Mouse (Mus musculus): ENCODE data around the gene Disp2. TPM values are rescaled to one million over a fixed set of nuclear protein-coding genes. Genes with fewer than 3 reads are reported as not detected.

Gene Disp2
- total and polyA plus RNA-seq, 3 experiments: 0.03 to 0.16 TPM; not detected in 1

DNA sequence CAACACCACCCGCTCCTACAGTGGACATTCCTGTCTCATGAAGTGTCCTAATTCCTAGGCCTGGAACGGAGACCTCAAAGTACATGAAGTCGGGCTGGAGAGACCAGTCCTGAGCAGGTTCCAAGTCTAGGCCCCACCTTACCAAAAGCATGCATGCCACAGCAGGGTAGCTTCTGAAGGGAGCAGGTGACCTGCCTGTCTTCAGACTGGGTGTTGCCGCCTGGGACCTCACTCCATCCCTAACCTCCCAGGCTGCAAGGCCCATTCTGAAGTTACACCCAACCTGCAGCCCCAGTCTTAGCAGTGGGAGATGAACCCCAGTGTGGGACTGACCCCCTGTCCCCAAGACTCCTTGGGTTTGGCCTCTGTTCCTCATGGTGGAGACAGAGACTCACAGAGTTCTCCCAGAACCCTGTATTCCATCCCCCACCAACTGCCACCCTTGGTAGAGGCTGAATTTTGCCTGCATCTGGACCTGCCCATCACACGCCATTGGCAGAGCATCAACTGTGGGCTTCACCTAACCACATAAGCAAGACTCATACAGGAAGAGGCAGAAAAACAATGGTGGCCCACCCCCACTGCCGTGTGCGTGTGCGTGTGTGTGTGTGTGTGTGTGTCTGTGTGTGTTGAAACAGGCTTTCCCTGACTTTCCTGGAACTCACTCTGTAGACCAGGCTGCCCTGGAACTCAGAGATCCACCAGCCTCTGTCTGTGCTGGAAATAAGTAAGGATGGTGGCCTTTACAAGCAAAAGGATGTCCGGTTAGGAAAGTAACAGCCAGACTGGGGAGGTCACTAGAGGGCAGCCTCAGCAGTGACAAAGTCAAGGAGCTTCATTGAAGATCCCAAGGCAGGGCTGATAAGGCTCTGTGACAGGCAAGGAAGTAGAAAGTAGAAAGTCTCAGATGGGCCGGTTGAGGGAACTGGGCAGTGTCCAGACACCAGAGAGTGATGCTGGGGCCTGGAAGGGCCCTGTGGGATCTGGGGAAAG is 13.2 kb upstream of the Disp2 start:
- no peak for ATAC-seq (ENCODE audit: extremely low read depth, insufficient number of reproducible peaks, low FRiP score, poor library complexity, severe bottlenecking)
- no peak for TF ChIP-seq GATA1 (IDR thresholded peaks at IDR 0.05; ENCODE audit: borderline replicate concordance, low read length)
- no peak for TF ChIP-seq GATA2 (IDR thresholded peaks at IDR 0.05; ENCODE audit: borderline replicate concordance, low read depth, low read length)
- no peak for TF ChIP-seq CTCF (IDR thresholded peaks at IDR 0.05; ENCODE audit: low read depth, low read length)
- TF ChIP-seq TAL1 (conservative IDR thresholded peaks at IDR 0.05; ENCODE audit: low read depth, low read length): no peak
- Histone ChIP-seq H3K4me3 (ENCODE audit: low read depth, low read length) (no peak overlapping the region), H3K9me3 (replicated peaks) (no peaks in the 10 kb centered on the region), H3K36me3 (replicated peaks) (no peaks in the 10 kb centered on the region), H3K27me3 (ENCODE audit: insufficient read depth, low read length) (peaks cover 59% of the 10 kb centered on the region), H3K4me1 (ENCODE audit: insufficient read depth, low read depth, low read length) (peaks cover 27% of the 10 kb centered on the region)
- no peak for DNase-seq (ENCODE audit: low spot score)

GRCm38 (mm10) chr2:118772158-118772874 is 7.2 kb upstream of the Disp2 start, which contains the start of gene Phgr1:
TSS of gene Phgr1 (plus strand) at chr2:118772769.
- Histone ChIP-seq H3K4me1 (ENCODE audit: insufficient read depth, low read depth, low read length) (no peaks in the 10 kb centered on the region), H3K9me3 (replicated peaks) (no peaks in the 10 kb centered on the region), H3K27me3 (ENCODE audit: insufficient read depth, low read length) (peaks cover 34% of the 10 kb centered on the region), H3K4me3 (ENCODE audit: low read depth, low read length) (no peak within 1 kb of the TSS), H3K36me3 (replicated peaks) (no peaks in the 10 kb centered on the region)
- TF ChIP-seq CTCF (IDR thresholded peaks at IDR 0.05; ENCODE audit: low read depth, low read length) (no peak), POLR2AphosphoS5 (IDR thresholded peaks at IDR 0.05; ENCODE audit: insufficient replicate concordance, low read depth, low read length) (no peak), GATA1 (IDR thresholded peaks at IDR 0.05; ENCODE audit: borderline replicate concordance, low read length) (no peak), GATA2 (IDR thresholded peaks at IDR 0.05; ENCODE audit: borderline replicate concordance, low read depth, low read length) (no peak), TAL1 (conservative IDR thresholded peaks at IDR 0.05; ENCODE audit: low read depth, low read length) (no peak)
- DNase-seq (ENCODE audit: low spot score): no peak
- no peak for ATAC-seq (ENCODE audit: extremely low read depth, insufficient number of reproducible peaks, low FRiP score, poor library complexity, severe bottlenecking)

DNA sequence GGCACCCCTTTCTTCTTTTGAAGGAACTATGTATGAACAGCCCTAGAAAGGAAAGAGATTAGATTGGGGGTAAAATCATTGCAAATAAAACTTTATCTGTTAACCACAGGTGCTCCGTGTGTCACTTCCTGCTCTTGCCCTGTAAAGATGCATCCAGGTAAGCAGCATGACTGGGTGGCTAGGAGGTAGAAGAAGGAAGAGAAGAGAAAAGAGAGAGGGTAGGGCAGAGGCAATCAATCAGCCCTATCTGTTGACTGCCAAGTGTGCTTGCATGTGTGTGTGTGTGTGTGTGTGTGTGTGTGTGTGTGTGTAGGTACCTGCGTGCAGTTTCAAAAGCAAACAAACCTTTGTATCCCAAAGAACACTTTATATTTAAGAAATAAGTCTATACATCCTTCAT is 5.0 kb upstream of the Disp2 start:
- ATAC-seq (ENCODE audit: extremely low read depth, insufficient number of reproducible peaks, low FRiP score, poor library complexity, severe bottlenecking): no peak
- Histone ChIP-seq H3K4me3 (ENCODE audit: low read depth, low read length) (no peak overlapping the region), H3K36me3 (replicated peaks) (no peaks in the 10 kb centered on the region), H3K4me1 (ENCODE audit: insufficient read depth, low read depth, low read length) (peaks cover 2% of the 10 kb centered on the region), H3K9me3 (replicated peaks) (no peaks in the 10 kb centered on the region), H3K27me3 (ENCODE audit: insufficient read depth, low read length) (peaks cover 37% of the 10 kb centered on the region)
- TF ChIP-seq TAL1 (conservative IDR thresholded peaks at IDR 0.05; ENCODE audit: low read depth, low read length) (no peak), GATA2 (IDR thresholded peaks at IDR 0.05; ENCODE audit: borderline replicate concordance, low read depth, low read length) (no peak), POLR2AphosphoS5 (IDR thresholded peaks at IDR 0.05; ENCODE audit: insufficient replicate concordance, low read depth, low read length) (no peak), GATA1 (IDR thresholded peaks at IDR 0.05; ENCODE audit: borderline replicate concordance, low read length) (no peak), CTCF (IDR thresholded peaks at IDR 0.05; ENCODE audit: low read depth, low read length) (no peak)
- DNase-seq (ENCODE audit: low spot score): no peak

DNA sequence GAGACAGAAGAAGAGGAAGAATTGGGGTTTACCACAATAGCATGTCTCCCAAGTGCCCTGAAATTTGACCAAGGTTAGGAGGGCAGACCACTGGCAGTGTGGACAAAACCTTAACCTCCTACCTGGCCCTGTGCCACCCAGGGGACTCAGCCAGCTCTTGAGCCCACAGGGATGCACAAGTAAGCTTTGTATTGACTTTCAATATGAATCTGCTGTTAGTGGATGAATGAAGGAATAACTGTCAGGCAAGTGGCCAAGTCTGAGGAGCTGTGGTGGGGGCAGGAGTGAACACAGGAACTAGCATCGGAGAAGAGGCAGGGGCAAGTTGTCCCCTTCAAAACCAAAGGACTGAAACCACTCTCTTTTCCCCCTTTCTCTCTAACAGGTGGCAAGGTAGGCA is 4.1 kb upstream of the Disp2 start:
- no peaks in the 10 kb centered on the region for H3K36me3 ChIP-seq (replicated peaks)
- ATAC-seq (ENCODE audit: extremely low read depth, insufficient number of reproducible peaks, low FRiP score, poor library complexity, severe bottlenecking): no peak
- no peak for DNase-seq (ENCODE audit: low spot score)
- no peak overlapping the region for H3K4me3 ChIP-seq (ENCODE audit: low read depth, low read length)
- H3K27me3 ChIP-seq (ENCODE audit: insufficient read depth, low read length): peaks cover 44% of the 10 kb centered on the region
- TF ChIP-seq GATA1 (IDR thresholded peaks at IDR 0.05; ENCODE audit: borderline replicate concordance, low read length) (no peak), CTCF (IDR thresholded peaks at IDR 0.05; ENCODE audit: low read depth, low read length) (no peak), POLR2AphosphoS5 (IDR thresholded peaks at IDR 0.05; ENCODE audit: insufficient replicate concordance, low read depth, low read length) (no peak), GATA2 (IDR thresholded peaks at IDR 0.05; ENCODE audit: borderline replicate concordance, low read depth, low read length) (no peak), TAL1 (conservative IDR thresholded peaks at IDR 0.05; ENCODE audit: low read depth, low read length) (no peak)
- H3K9me3 ChIP-seq (replicated peaks): no peaks in the 10 kb centered on the region
- H3K4me1 ChIP-seq (ENCODE audit: insufficient read depth, low read depth, low read length): peaks cover 10% of the 10 kb centered on the region

GRCm38 (mm10) chr2:118775846-118776245 is 3.7 kb upstream of the Disp2 start:
- H3K36me3 ChIP-seq (replicated peaks): no peaks in the 10 kb centered on the region
- TF ChIP-seq CTCF (IDR thresholded peaks at IDR 0.05; ENCODE audit: low read depth, low read length) (no peak), POLR2AphosphoS5 (IDR thresholded peaks at IDR 0.05; ENCODE audit: insufficient replicate concordance, low read depth, low read length) (no peak), TAL1 (conservative IDR thresholded peaks at IDR 0.05; ENCODE audit: low read depth, low read length) (no peak), GATA2 (IDR thresholded peaks at IDR 0.05; ENCODE audit: borderline replicate concordance, low read depth, low read length) (no peak), GATA1 (IDR thresholded peaks at IDR 0.05; ENCODE audit: borderline replicate concordance, low read length) (no peak)
- peaks cover 45% of the 10 kb centered on the region for H3K27me3 ChIP-seq (ENCODE audit: insufficient read depth, low read length)
- peaks cover 10% of the 10 kb centered on the region for H3K4me1 ChIP-seq (ENCODE audit: insufficient read depth, low read depth, low read length)
- ATAC-seq (ENCODE audit: extremely low read depth, insufficient number of reproducible peaks, low FRiP score, poor library complexity, severe bottlenecking) (no peak), DNase-seq (ENCODE audit: low spot score) (no peak)
- H3K9me3 ChIP-seq (replicated peaks): no peaks in the 10 kb centered on the region
- H3K4me3 ChIP-seq (ENCODE audit: low read depth, low read length): no peak overlapping the region

DNA sequence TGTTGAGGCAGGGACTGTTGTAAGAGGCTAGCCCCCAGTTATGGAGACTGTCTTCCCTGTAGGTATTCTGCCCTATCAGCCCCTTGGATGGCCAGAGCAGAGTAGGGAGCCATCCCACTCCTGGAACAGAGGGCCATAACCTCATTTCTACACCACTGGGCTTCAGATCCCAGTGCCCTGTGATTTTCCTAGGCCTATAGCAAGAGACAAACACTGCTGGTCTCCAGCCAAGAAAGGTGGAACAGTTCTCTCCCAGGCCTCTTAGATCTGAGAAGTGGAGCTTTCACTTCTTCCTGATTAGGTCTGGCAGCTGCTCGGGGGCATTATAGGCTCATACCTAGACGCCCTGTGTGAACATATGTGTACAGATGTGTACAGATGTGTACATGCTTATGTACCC is 3.2 kb upstream of the Disp2 start:
- H3K4me3 ChIP-seq (ENCODE audit: low read depth, low read length): no peak overlapping the region
- TF ChIP-seq GATA1 (IDR thresholded peaks at IDR 0.05; ENCODE audit: borderline replicate concordance, low read length): no peak
- no peak for TF ChIP-seq TAL1 (conservative IDR thresholded peaks at IDR 0.05; ENCODE audit: low read depth, low read length)
- no peak for TF ChIP-seq GATA2 (IDR thresholded peaks at IDR 0.05; ENCODE audit: borderline replicate concordance, low read depth, low read length)
- no peak for TF ChIP-seq POLR2AphosphoS5 (IDR thresholded peaks at IDR 0.05; ENCODE audit: insufficient replicate concordance, low read depth, low read length)
- no peak for TF ChIP-seq CTCF (IDR thresholded peaks at IDR 0.05; ENCODE audit: low read depth, low read length)
- no peaks in the 10 kb centered on the region for H3K36me3 ChIP-seq (replicated peaks)
- no peaks in the 10 kb centered on the region for H3K9me3 ChIP-seq (replicated peaks)
- ATAC-seq (ENCODE audit: extremely low read depth, insufficient number of reproducible peaks, low FRiP score, poor library complexity, severe bottlenecking) (no peak), DNase-seq (ENCODE audit: low spot score) (no peak)
- peaks cover 10% of the 10 kb centered on the region for H3K4me1 ChIP-seq (ENCODE audit: insufficient read depth, low read depth, low read length)
- H3K27me3 ChIP-seq (ENCODE audit: insufficient read depth, low read length): peaks cover 44% of the 10 kb centered on the region

Measured in G1E (cell line).